9 mouse cellular contexts compared by ENCODE assay signal in the genomic region with DNA sequence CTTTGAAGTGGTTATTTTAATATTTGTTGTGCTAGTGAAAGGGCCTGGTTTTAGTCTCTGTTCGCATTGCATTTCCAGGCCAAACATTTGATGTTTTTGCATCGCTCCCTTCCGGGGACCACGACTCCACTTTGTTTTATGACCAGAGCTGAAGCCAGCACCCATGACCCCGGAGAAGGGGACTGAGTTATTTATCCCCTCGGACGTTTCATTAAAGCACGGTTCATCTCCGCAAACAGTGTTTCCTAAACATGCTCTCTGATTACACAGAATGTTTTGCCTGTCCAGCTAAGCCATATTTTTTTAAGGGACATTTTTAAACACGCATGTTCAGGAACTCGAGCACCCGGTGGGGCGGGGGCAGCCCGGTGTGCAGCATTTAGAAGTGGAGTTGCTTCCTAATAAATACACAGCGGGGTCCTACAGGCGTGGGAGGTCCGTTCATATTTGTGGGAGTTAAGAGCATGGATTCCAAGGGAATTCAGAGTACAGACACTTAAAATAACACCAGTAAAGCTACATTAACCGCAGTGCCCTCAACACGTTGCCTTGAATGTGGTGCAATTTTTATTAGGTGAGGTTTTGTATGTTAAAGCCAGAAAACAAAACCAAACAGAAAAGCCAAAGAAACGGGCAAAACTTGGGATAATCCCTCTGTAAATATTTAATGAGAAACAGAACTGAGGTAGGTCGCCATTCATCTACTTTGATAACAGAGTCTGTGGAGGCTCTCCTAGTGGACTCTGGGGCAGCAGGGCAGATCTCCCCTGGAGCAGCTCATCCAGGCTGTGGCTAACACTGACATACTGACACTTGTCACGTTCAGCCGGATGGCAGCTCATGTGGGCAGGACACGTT.
DNase-seq lines count a peak whose midpoint lies in the region; ATAC-seq and TF ChIP-seq lines count a peak whose summit lies in the region.
"Had no signal": no experiment of that assay in that cellular context is flagged by ENCODE, and none has a peak within 500 bp of the region (broad histone marks: within the 10 kb centered on the region; RNA-seq: fewer than 3 reads in every experiment).

No protein-coding gene starts in this region.

- H3K4me1 ChIP-seq in heart, embryonic 11.5 days (ENCODE audit: control insufficient read depth, insufficient read depth, low read length), result peaks cover 12% of the 10 kb centered on the region
- no peaks in the 10 kb centered on the region; the same call in none of the 2 replicates for H3K4me1 ChIP-seq in testis, adult 2 months (ENCODE audit: control insufficient read depth, insufficient read depth, low read length)

- H3K9me3 ChIP-seq in heart, embryonic 11.5 days (replicated peaks; ENCODE audit: control insufficient read depth, low read length), result no peaks in the 10 kb centered on the region

- WGBS in heart, embryonic 11.5 days (ENCODE audit: insufficient replicate concordance), result 56% methylated on average over 24 of the region's 24 CpGs

- no peak for ATAC-seq in heart, embryonic 11.5 days (replicated peaks; ENCODE audit: insufficient number of reproducible peaks, low FRiP score, low TSS enrichment)

- no peaks in the 10 kb centered on the region for H3K36me3 ChIP-seq in heart, embryonic 11.5 days (ENCODE audit: control insufficient read depth, insufficient read depth, low read length)
- H3K36me3 ChIP-seq in testis, adult 2 months (ENCODE audit: control insufficient read depth, insufficient read depth, low read length), result no peaks in the 10 kb centered on the region

- H3K27me3 ChIP-seq in heart, embryonic 11.5 days (ENCODE audit: control insufficient read depth, insufficient read depth, low read length), result no peaks in the 10 kb centered on the region
- H3K27me3 ChIP-seq in testis, adult 2 months (ENCODE audit: control insufficient read depth, insufficient read depth, low read length), result no peaks in the 10 kb centered on the region

- H3K4me2 ChIP-seq in heart, embryonic 11.5 days, result peak overlapping the region; percentile 40

- H3K9ac ChIP-seq in heart, embryonic 11.5 days (ENCODE audit: low read depth, low read length), result peak overlapping the region; percentile 52; the same call in 1 of the 2 replicates

- DNase-seq in heart, adult 11 months, result no peak
- DNase-seq in testis, postnatal 10 days (ENCODE audit: low spot score), result no peak
- peak; percentile 28 to 35 for DNase-seq in kidney, postnatal 36 days
- no peak for DNase-seq in T-cell, adult 2 months (ENCODE audit: low spot score)
- no peak for DNase-seq in spleen, adult 12 weeks (ENCODE audit: low spot score)
- no peak for DNase-seq in gastrocnemius, adult 8-10 months (ENCODE audit: low spot score in 2 of 2)

- no peak overlapping the region for H3K4me3 ChIP-seq in heart, embryonic 11.5 days (ENCODE audit: low read depth, low read length)
- no peak overlapping the region for H3K4me3 ChIP-seq in testis, adult 2 months (ENCODE audit: control insufficient read depth, low read depth, low read length)
- H3K4me3 ChIP-seq: left cerebral cortex, adult 2 months had no signal

- H3K27ac ChIP-seq in heart, embryonic 11.5 days (ENCODE audit: low read depth, low read length), result peak overlapping the region; percentile 46
- peak overlapping the region; percentile 26; the same call in 1 of the 2 replicates for H3K27ac ChIP-seq in testis, adult 2 months (ENCODE audit: control insufficient read depth, insufficient read depth, low read depth, low read length)
- H3K27ac ChIP-seq: left cerebral cortex, adult 2 months had no signal

- no peak for TF ChIP-seq POLR2A in testis, adult 2 months (IDR thresholded peaks at IDR 0.05; ENCODE audit: control insufficient read depth, low read depth, low read length)

- no peak for TF ChIP-seq CTCF in testis, adult 2 months (IDR thresholded peaks at IDR 0.05; ENCODE audit: control insufficient read depth, insufficient read depth, insufficient replicate concordance, low read depth, low read length)

Comparison
In these comparisons a context has a peak if more than half of its experiments do, and no peak if none do; other contexts are left out.
1. DNase-seq: peak in kidney, postnatal 36 days (2 of 2); none in heart, adult 11 months (single experiment), testis, postnatal 10 days (single experiment), T-cell, adult 2 months (single experiment), spleen, adult 12 weeks (single experiment) and gastrocnemius, adult 8-10 months (0 of 2).